Mouse (Mus musculus) limb, embryonic 11.5 days (tissue): ENCODE data around the gene Cyp4a12b. TPM values are rescaled to one million over a fixed set of nuclear protein-coding genes. Genes with fewer than 3 reads are reported as not detected.
"Not testable (repeated sequence)": the region's sequence is repeated elsewhere in the genome, so short reads cannot be mapped to it uniquely, and the experiment has no call there.

Source experiments
- ATAC-seq: fragments of 200-750 bp; cut with Nextera tagmentation; 2 replicates; pipeline ENCODE4 v1.8.0; 2017; ENCODE audit warnings: low read depth; ENCODE audit not compliant: insufficient number of reproducible peaks, low FRiP score, low TSS enrichment
- DNase-seq: peaks from one replicate; pipeline ENCODE4 v3.0.0-alpha.2; 2015; ENCODE audit warnings: low spot score
- H3K27ac ChIP-seq: fragments of 300-500 bp; sonication (generic); replicated peaks from 2 replicates; pipeline ENCODE4 v1.5.1; 2014; ENCODE audit warnings: low read depth, mild to moderate bottlenecking, low read length
- H3K27me3 ChIP-seq: fragments of 300-500 bp; sonication (generic); 2 replicates; pipeline ENCODE4 v1.6.1; 2014; ENCODE audit warnings: mild to moderate bottlenecking, low read length, mixed read lengths; ENCODE audit not compliant: control insufficient read depth, insufficient read depth
- H3K36me3 ChIP-seq: fragments of 300-500 bp; sonication (generic); 2 replicates; pipeline ENCODE4 v1.6.1; 2014; ENCODE audit warnings: mild to moderate bottlenecking, low read length, moderate library complexity, mixed read lengths; ENCODE audit not compliant: control insufficient read depth, insufficient read depth
- H3K4me1 ChIP-seq: fragments of 300-500 bp; sonication (generic); 2 replicates; pipeline ENCODE4 v1.6.1; 2014; ENCODE audit warnings: low read length, mixed read lengths; ENCODE audit not compliant: control insufficient read depth, insufficient read depth
- H3K4me2 ChIP-seq: fragments of 300-500 bp; sonication (generic); 2 replicates; pipeline ENCODE4 v1.6.1; 2014; ENCODE audit warnings: low read depth, mild to moderate bottlenecking, moderate library complexity; ENCODE audit not compliant: severe bottlenecking
- H3K4me3 ChIP-seq: fragments of 300-500 bp; sonication (generic); 2 replicates; pipeline ENCODE4 v1.5.1; 2014; ENCODE audit warnings: low read depth, low read length
- H3K9ac ChIP-seq: fragments of 300-500 bp; sonication (generic); 2 replicates; pipeline ENCODE4 v1.6.1; 2014; ENCODE audit warnings: mild to moderate bottlenecking, low read length
- H3K9me3 ChIP-seq: fragments of 300-500 bp; sonication (generic); 2 replicates; pipeline ENCODE4 v1.6.1; 2016; ENCODE audit warnings: low read length; ENCODE audit not compliant: control insufficient read depth
- WGBS: fragments of 180-500 bp; shearing (Covaris S2); extraction: QIAGEN DNeasy Blood & Tissue Kit; methylation state at CpG from one replicate; pipeline ENCODE4 v1.1.7; 2014; 5-methylcytosine and 5-hydroxymethylcytosine counted together
- polyA plus RNA-seq: library from polyadenylated mRNA; unstranded; fragments of >200 nt; fragmentation: Nextera tagmentation; extraction: Ambion mirVana; gene quantifications from 2 replicates; pipeline ENCODE4 v1.2.1, GENCODE M21; 2014

Gene Cyp4a12b
- not detected in 2 replicates for polyA plus RNA-seq

DNA sequence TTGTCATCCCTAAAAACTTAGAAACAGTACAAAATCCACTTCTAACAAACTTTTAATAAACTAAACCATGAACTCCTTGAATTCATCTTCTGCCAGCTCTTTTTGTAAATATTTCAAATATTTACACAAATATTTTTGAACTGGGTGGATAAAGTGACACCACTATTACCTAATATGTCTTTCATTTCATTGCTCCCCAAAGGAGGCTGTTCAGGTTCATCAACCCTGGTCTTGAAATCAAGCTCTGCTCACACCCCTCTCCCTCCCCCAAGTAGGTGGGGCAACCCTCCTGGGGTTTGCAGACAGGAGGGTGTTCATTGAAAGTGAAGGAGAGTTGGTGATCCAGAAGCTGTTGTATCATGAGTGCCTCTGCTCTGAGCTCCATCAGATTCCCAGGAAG, at the start of gene Cyp4a12b:
Cyp4a12b (plus strand) TSS at position 301 of the 400 bp plus-strand sequence.
- H3K36me3 ChIP-seq, ATAC-seq, H3K4me3 ChIP-seq: not testable (repeated sequence)

GRCm38 (mm10) chr4:115365624-115366023, 45.8 kb upstream of the Cyp4a12b start:
- not testable (repeated sequence) for DNase-seq, H3K27me3 ChIP-seq, H3K27ac ChIP-seq, H3K4me3 ChIP-seq, H3K9ac ChIP-seq, H3K36me3 ChIP-seq, ATAC-seq, H3K4me1 ChIP-seq, H3K9me3 ChIP-seq, H3K4me2 ChIP-seq
- 83% methylated on average over 3 of the region's 3 CpGs for WGBS

More for the DNA sequence above, at the start of gene Cyp4a12b:
- H3K27me3 ChIP-seq, H3K27ac ChIP-seq, DNase-seq, H3K9ac ChIP-seq, H3K9me3 ChIP-seq, H3K4me1 ChIP-seq, H3K4me2 ChIP-seq: not testable (repeated sequence)

- H3K27me3 ChIP-seq, H3K4me3 ChIP-seq, H3K27ac ChIP-seq, H3K9me3 ChIP-seq, H3K4me1 ChIP-seq, ATAC-seq, H3K9ac ChIP-seq, H3K4me2 ChIP-seq, DNase-seq, H3K36me3 ChIP-seq: not testable (repeated sequence)
These were observed 43.4 kb upstream of the Cyp4a12b start for GRCm38 (mm10) chr4:115368067-115368466.

DNA sequence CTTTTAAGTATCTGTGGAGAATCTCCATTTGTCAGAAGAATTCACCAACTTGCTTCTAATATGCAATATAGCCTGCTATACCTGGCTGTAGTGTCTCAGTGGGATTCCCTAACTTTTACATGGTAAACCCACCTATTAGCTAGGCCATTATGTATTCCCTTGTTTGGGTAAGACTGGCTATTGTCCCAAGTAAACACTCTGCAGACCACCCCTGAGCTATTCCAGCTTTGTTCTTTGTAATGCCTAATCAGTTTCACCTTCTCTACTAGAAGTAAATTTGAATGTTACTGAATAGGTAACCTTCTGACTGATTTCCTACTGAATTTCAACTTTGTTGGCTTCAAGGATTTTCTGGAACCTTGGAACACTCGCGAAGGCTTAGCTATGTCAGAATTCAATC, 15.2 kb upstream of the Cyp4a12b start:
- not testable (repeated sequence) for H3K4me3 ChIP-seq, H3K27ac ChIP-seq, ATAC-seq, H3K4me1 ChIP-seq, H3K36me3 ChIP-seq, H3K9ac ChIP-seq, H3K27me3 ChIP-seq, H3K9me3 ChIP-seq, H3K4me2 ChIP-seq, DNase-seq
- 76% methylated on average over 2 of the region's 2 CpGs for WGBS

DNA sequence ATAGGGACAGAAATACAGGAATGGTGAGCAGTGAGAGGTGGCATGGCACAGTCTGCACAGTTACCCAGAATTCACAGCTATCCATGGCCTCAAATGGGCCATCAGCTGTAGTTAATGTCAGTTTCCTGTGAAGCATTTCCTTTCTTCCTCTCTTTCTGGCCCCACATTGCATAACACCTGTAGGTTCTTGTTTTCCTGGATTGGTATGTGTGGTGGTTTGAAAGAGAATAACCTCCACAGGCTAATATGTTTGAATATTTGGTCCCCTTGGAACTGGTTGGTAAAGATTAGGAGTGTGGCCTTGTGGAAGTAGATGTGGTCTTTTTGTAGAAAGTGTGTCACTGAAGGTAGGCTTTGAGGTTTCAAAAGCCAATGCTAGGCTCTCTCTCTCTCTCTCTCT, 14.5 kb upstream of the Cyp4a12b start:
- H3K4me1 ChIP-seq, H3K9ac ChIP-seq, H3K9me3 ChIP-seq, H3K27ac ChIP-seq, DNase-seq, H3K27me3 ChIP-seq, ATAC-seq, H3K4me2 ChIP-seq, H3K36me3 ChIP-seq, H3K4me3 ChIP-seq: not testable (repeated sequence)

GRCm38 (mm10) chr4:115450577-115451137, 39.2 kb downstream of the Cyp4a12b start:
- H3K9ac ChIP-seq, result no peak overlapping the region
- DNase-seq, result no peak
- no peak overlapping the region for H3K4me2 ChIP-seq
- no peaks in the 10 kb centered on the region for H3K36me3 ChIP-seq
- H3K4me1 ChIP-seq, result no peaks in the 10 kb centered on the region
- no peaks in the 10 kb centered on the region for H3K9me3 ChIP-seq
- ATAC-seq, result no peak
- no peak overlapping the region for H3K4me3 ChIP-seq
- no peak overlapping the region for H3K27ac ChIP-seq
- 71% methylated on average over 3 of the region's 3 CpGs for WGBS
- H3K27me3 ChIP-seq, result no peaks in the 10 kb centered on the region

- Histone ChIP-seq H3K4me1 (no peaks in the 10 kb centered on the region), H3K4me3 (no peak within 1 kb of the TSS), H3K27me3 (no peaks in the 10 kb centered on the region), H3K36me3 (no peaks in the 10 kb centered on the region), H3K9me3 (no peaks in the 10 kb centered on the region), H3K27ac (no peak within 1 kb of the TSS), H3K9ac (no peak within 1 kb of the TSS), H3K4me2 (no peak within 1 kb of the TSS)
- DNase-seq, result no peak
- WGBS, result 80% methylated on average over 3 of the region's 3 CpGs
- no peak for ATAC-seq
These were observed 40.9 kb downstream of the Cyp4a12b start, which contains the start of gene Cyp4a30b for GRCm38 (mm10) chr4:115452304-115452703. Gene Cyp4a30b (plus strand): TSS chr4:115452604.

- not testable (repeated sequence) for DNase-seq, H3K4me1 ChIP-seq, H3K9me3 ChIP-seq, H3K9ac ChIP-seq, H3K4me2 ChIP-seq, H3K27me3 ChIP-seq, ATAC-seq, H3K36me3 ChIP-seq, H3K27ac ChIP-seq, H3K4me3 ChIP-seq
- WGBS, result 72% methylated on average over 3 of the region's 3 CpGs
These were observed 62.2 kb downstream of the Cyp4a12b start for GRCm38 (mm10) chr4:115473585-115473984.

- not testable (repeated sequence) for H3K36me3 ChIP-seq, H3K4me2 ChIP-seq, H3K9ac ChIP-seq, ATAC-seq, H3K27ac ChIP-seq, H3K4me1 ChIP-seq, H3K9me3 ChIP-seq, DNase-seq, H3K27me3 ChIP-seq, H3K4me3 ChIP-seq
These were observed 64.6 kb downstream of the Cyp4a12b start for GRCm38 (mm10) chr4:115476051-115476450.
